Mouse (Mus musculus): ENCODE results near the gene Atp1b1.

Atp1b1 gene

GRCm38 (mm10) chr1:164467406-164467805 is 9.3 kb upstream of the Atp1b1 start:
- in situ Hi-C loops (cut with MboI, MseI) = no loop called here

- in situ Hi-C loops (cut with MboI, MseI) = no loop called here
Observed at GRCm38 (mm10) chr1:164461726-164462125, 3.6 kb upstream of the Atp1b1 start.

GRCm38 (mm10) chr1:164460921-164461697 is 3.0 kb upstream of the Atp1b1 start:
- in situ Hi-C loops (cut with MboI, MseI) = no loop called here

- in situ Hi-C loops (cut with MboI, MseI) = no loop called here
Observed at GRCm38 (mm10) chr1:164459127-164459905, 1.2 kb upstream of the Atp1b1 start.

- in situ Hi-C loops (cut with MboI, MseI) = no loop called here
Observed at GRCm38 (mm10) chr1:164458621-164459051, 481 bp upstream of the Atp1b1 start.

GRCm38 (mm10) chr1:164457531-164458244 is 467 bp downstream of the Atp1b1 start:
- in situ Hi-C loops (cut with MboI, MseI) = no loop called here

- in situ Hi-C loops (cut with MboI, MseI) = no loop called here
Observed at GRCm38 (mm10) chr1:164456731-164457130, 1.4 kb downstream of the Atp1b1 start.

GRCm38 (mm10) chr1:164456065-164456464 is 2.1 kb downstream of the Atp1b1 start:
- in situ Hi-C loops (cut with MboI, MseI) = no loop called here

- in situ Hi-C loops (cut with MboI, MseI) = no loop called here
Observed at GRCm38 (mm10) chr1:164455614-164456013, 2.5 kb downstream of the Atp1b1 start.

- in situ Hi-C loops (cut with MboI, MseI) = no loop called here
Observed at GRCm38 (mm10) chr1:164454747-164455400, 3.3 kb downstream of the Atp1b1 start.

GRCm38 (mm10) chr1:164453739-164454138 is 4.4 kb downstream of the Atp1b1 start:
- in situ Hi-C loops (cut with MboI, MseI) = no loop called here

- in situ Hi-C loops (cut with MboI, MseI) = no loop called here
Observed at GRCm38 (mm10) chr1:164453146-164453545, 5.0 kb downstream of the Atp1b1 start.

GRCm38 (mm10) chr1:164452580-164452979 is 5.6 kb downstream of the Atp1b1 start:
- in situ Hi-C loops (cut with MboI, MseI) = no loop called here

- in situ Hi-C loops (cut with MboI, MseI) = no loop called here
Observed at GRCm38 (mm10) chr1:164451346-164451745, 6.8 kb downstream of the Atp1b1 start.

- in situ Hi-C loops (cut with MboI, MseI) = no loop called here
Observed at GRCm38 (mm10) chr1:164450644-164451043, 7.5 kb downstream of the Atp1b1 start.

- in situ Hi-C loops (cut with MboI, MseI) = no loop called here
Observed at GRCm38 (mm10) chr1:164450231-164450630, 7.9 kb downstream of the Atp1b1 start.

- in situ Hi-C loops (cut with MboI, MseI) = no loop called here
Observed at GRCm38 (mm10) chr1:164449626-164450025, 8.5 kb downstream of the Atp1b1 start.

GRCm38 (mm10) chr1:164447521-164447920 is 10.6 kb downstream of the Atp1b1 start:
- in situ Hi-C loops (cut with MboI, MseI) = no loop called here

GRCm38 (mm10) chr1:164446535-164446934 is 11.6 kb downstream of the Atp1b1 start:
- in situ Hi-C loops (cut with MboI, MseI) = no loop called here

- in situ Hi-C loops (cut with MboI, MseI) = no loop called here
Observed at GRCm38 (mm10) chr1:164445620-164446162, 12.5 kb downstream of the Atp1b1 start.

GRCm38 (mm10) chr1:164441408-164441974 is 16.7 kb downstream of the Atp1b1 start:
- in situ Hi-C loops (cut with MboI, MseI) = no loop called here

Data from T-helper 1 cell (primary cell).